Mouse (Mus musculus) CH12.LX (cell line): Measurements from ENCODE around the gene Vmn1r36.
"Not testable (repeated sequence)": the region's sequence is repeated elsewhere in the genome, so short reads cannot be mapped to it uniquely, and the experiment has no call there.

Experiments
- CTCF ChIP-seq, 2 experiments: IDR thresholded peaks in 1 of 2; conservative IDR thresholded peaks in 1 of 2; 2 replicates each; pipeline ENCODE4 v1.5.1; 2011 to 2012; ENCODE audit warnings: low read depth in 2 of 2, low read length in 2 of 2, improper control_type of control experiment in 1 of 2, inconsistent platforms in 1 of 2, mild to moderate bottlenecking in 1 of 2, moderate library complexity in 1 of 2
- MAX ChIP-seq: IDR thresholded peaks from 2 replicates; pipeline ENCODE4 v1.6.1; 2011; ENCODE audit warnings: low read length, improper control_type of control experiment
- MYC ChIP-seq: IDR thresholded peaks from 2 replicates; pipeline ENCODE4 v1.6.1; 2011; ENCODE audit warnings: low read depth, mild to moderate bottlenecking, improper control_type of control experiment, low read length
- POLR2A ChIP-seq: IDR thresholded peaks from 2 replicates; pipeline ENCODE4 v1.6.1; 2011; ENCODE audit warnings: low read depth, mild to moderate bottlenecking, improper control_type of control experiment, low read length
- RCOR1 ChIP-seq: conservative IDR thresholded peaks from 2 replicates; pipeline ENCODE4 v1.6.1; 2012; ENCODE audit warnings: low read depth, mild to moderate bottlenecking, inconsistent platforms, low read length, improper control_type of control experiment
- SMC3 ChIP-seq: IDR thresholded peaks from 2 replicates; pipeline ENCODE4 v1.6.1; 2011; ENCODE audit warnings: low read depth, low read length, improper control_type of control experiment
- TBP ChIP-seq: conservative IDR thresholded peaks from 2 replicates; pipeline ENCODE4 v1.6.1; 2011; ENCODE audit warnings: low read depth, low read length, improper control_type of control experiment
- ZC3H11A ChIP-seq: IDR thresholded peaks from 2 replicates; pipeline ENCODE4 v1.6.1; 2012; ENCODE audit warnings: low read depth, mild to moderate bottlenecking, inconsistent platforms, low read length, improper control_type of control experiment
- ZKSCAN1 ChIP-seq: IDR thresholded peaks from 2 replicates; pipeline ENCODE4 v1.6.1; 2012; ENCODE audit warnings: low read depth, inconsistent platforms, low read length, improper control_type of control experiment, borderline replicate concordance

DNA sequence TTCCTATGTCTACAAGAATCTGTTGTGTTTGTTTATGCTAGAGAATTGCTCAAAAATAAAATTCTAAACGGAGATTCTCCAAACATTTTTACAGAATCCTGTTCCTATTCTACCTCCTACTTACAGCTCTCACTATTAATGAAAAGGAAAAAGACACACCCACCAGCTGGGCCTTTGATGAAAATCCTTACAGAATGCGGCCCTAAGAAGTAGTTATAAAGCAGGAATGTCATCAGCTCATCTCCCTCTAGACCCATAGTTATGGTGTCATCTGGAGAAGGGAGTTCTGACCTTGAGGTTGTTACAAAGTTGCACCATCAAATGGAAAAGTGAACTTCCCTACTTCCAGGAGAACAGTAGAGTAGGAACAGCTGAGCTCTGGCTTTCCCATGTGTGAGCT, at the start of gene Vmn1r36:
- TF ChIP-seq TBP; RCOR1; ZKSCAN1; CTCF (conservative IDR thresholded peaks at IDR 0.05 in 1 of 2, IDR thresholded peaks at IDR 0.05 in 1 of 2; ENCODE audit: low read depth in 2 of 2, low read length in 2 of 2); MAX; ZC3H11A; SMC3; POLR2A; MYC: not testable (repeated sequence)
